Mouse (Mus musculus) hindbrain, embryonic 12.5 days (tissue): ENCODE data around the gene Runx2. TPM values are rescaled to one million over a fixed set of nuclear protein-coding genes. Genes with fewer than 3 reads are reported as not detected.

Experiments used
- ATAC-seq: fragments of 200-750 bp; cut with Nextera tagmentation; 2 replicates; pipeline ENCODE4 v1.8.0; 2017; ENCODE audit warnings: moderate TSS enrichment; ENCODE audit not compliant: low FRiP score
- H3K27ac ChIP-seq: fragments of 300-500 bp; sonication (generic); 2 replicates; pipeline ENCODE4 v1.5.1; 2016; ENCODE audit warnings: mild to moderate bottlenecking
- H3K27me3 ChIP-seq: fragments of 300-500 bp; sonication (generic); 2 replicates; pipeline ENCODE4 v1.6.1; 2016; ENCODE audit warnings: mild to moderate bottlenecking
- H3K36me3 ChIP-seq: fragments of 300-500 bp; sonication (generic); 2 replicates; pipeline ENCODE4 v1.6.1; 2016; ENCODE audit warnings: mild to moderate bottlenecking
- H3K4me1 ChIP-seq: fragments of 300-500 bp; sonication (generic); 2 replicates; pipeline ENCODE4 v1.6.1; 2016
- H3K4me2 ChIP-seq: fragments of 300-500 bp; sonication (generic); replicated peaks from 2 replicates; pipeline ENCODE4 v1.6.1; 2016; ENCODE audit warnings: mild to moderate bottlenecking
- H3K4me3 ChIP-seq: fragments of 300-500 bp; sonication (generic); 2 replicates; pipeline ENCODE4 v1.5.1; 2016; ENCODE audit warnings: mild to moderate bottlenecking
- H3K9ac ChIP-seq: fragments of 300-500 bp; sonication (generic); 2 replicates; pipeline ENCODE4 v1.6.1; 2016; ENCODE audit warnings: mild to moderate bottlenecking, moderate library complexity
- H3K9me3 ChIP-seq: fragments of 300-500 bp; sonication (generic); replicated peaks from 2 replicates; pipeline ENCODE4 v1.6.1; 2016; ENCODE audit warnings: mild to moderate bottlenecking
- whole genome bisulfite sequencing: fragments of 180-500 bp; shearing (Covaris S2); methylation state at CpG from one replicate; pipeline ENCODE4 v1.1.7; 2016; 5-methylcytosine and 5-hydroxymethylcytosine counted together
- polyA plus RNA-seq: library from polyadenylated mRNA; unstranded; fragments of >200 nt; fragmentation: Nextera tagmentation; extraction: Ambion mirVana; gene quantifications from 2 replicates; pipeline ENCODE4 v1.2.1, GENCODE M21; 2016

Runx2 gene
- polyA plus RNA-seq, 1 experiment from 2014 or later, result 4.6 TPM

- 94% methylated on average over 8 of the region's 8 CpGs for WGBS
- Histone ChIP-seq H3K4me1 (no peaks in the 10 kb centered on the region), H3K27ac (no peak overlapping the region), H3K27me3 (peaks cover 7% of the 10 kb centered on the region), H3K4me2 (no peak overlapping the region), H3K9me3 (no peaks in the 10 kb centered on the region), H3K9ac (no peak overlapping the region), H3K4me3 (no peak overlapping the region), H3K36me3 (no peaks in the 10 kb centered on the region)
- ATAC-seq, result no peak
Observed at GRCm38 (mm10) chr17:44745378-44745777, 69.2 kb downstream of the Runx2 start.

- no peaks in the 10 kb centered on the region for H3K36me3 ChIP-seq
- H3K27ac ChIP-seq, result no peak overlapping the region
- H3K9ac ChIP-seq, result no peak overlapping the region
- H3K4me3 ChIP-seq, result no peak overlapping the region
- 60% methylated on average over 3 of the region's 3 CpGs for WGBS
- no peak overlapping the region for H3K4me2 ChIP-seq
- H3K9me3 ChIP-seq, result no peaks in the 10 kb centered on the region
- H3K4me1 ChIP-seq, result no peaks in the 10 kb centered on the region
- no peak for ATAC-seq
- H3K27me3 ChIP-seq, result peaks cover 22% of the 10 kb centered on the region
Observed at GRCm38 (mm10) chr17:44743780-44744179, 70.8 kb downstream of the Runx2 start.

- H3K9me3 ChIP-seq, result no peaks in the 10 kb centered on the region
- H3K4me1 ChIP-seq, result peaks cover 10% of the 10 kb centered on the region
- no peak overlapping the region for H3K4me2 ChIP-seq
- no peak for ATAC-seq
- H3K27ac ChIP-seq, result no peak overlapping the region
- 85% methylated on average over 9 of the region's 9 CpGs for WGBS
- no peaks in the 10 kb centered on the region for H3K36me3 ChIP-seq
- H3K4me3 ChIP-seq, result no peak overlapping the region
- H3K27me3 ChIP-seq, result peaks cover 37% of the 10 kb centered on the region
- H3K9ac ChIP-seq, result no peak overlapping the region
Observed at GRCm38 (mm10) chr17:44742246-44742645, 72.4 kb downstream of the Runx2 start.

GRCm38 (mm10) chr17:44738121-44738637 is 76.4 kb downstream of the Runx2 start:
- H3K36me3 ChIP-seq, result no peaks in the 10 kb centered on the region
- H3K9ac ChIP-seq, result no peak overlapping the region
- H3K27ac ChIP-seq, result no peak overlapping the region
- peak overlapping the region; percentile 13 for H3K4me3 ChIP-seq
- 1% methylated on average over 17 of the region's 22 CpGs for WGBS
- peaks cover 30% of the 10 kb centered on the region for H3K4me1 ChIP-seq
- no peak for ATAC-seq
- no peaks in the 10 kb centered on the region for H3K9me3 ChIP-seq
- peaks cover 66% of the 10 kb centered on the region for H3K27me3 ChIP-seq
- peak overlapping the region; percentile 33 for H3K4me2 ChIP-seq

- H3K4me3 ChIP-seq, result peak overlapping the region; percentile 13
- H3K27ac ChIP-seq, result no peak overlapping the region
- no peak for ATAC-seq
- H3K9ac ChIP-seq, result no peak overlapping the region
- H3K27me3 ChIP-seq, result peaks cover 68% of the 10 kb centered on the region
- H3K9me3 ChIP-seq, result no peaks in the 10 kb centered on the region
- H3K4me2 ChIP-seq, result peak overlapping the region; percentile 33
- H3K36me3 ChIP-seq, result no peaks in the 10 kb centered on the region
- peaks cover 30% of the 10 kb centered on the region for H3K4me1 ChIP-seq
- WGBS, result under 1% methylated on average over 33 of the region's 33 CpGs
Observed at GRCm38 (mm10) chr17:44737275-44738120, 77.1 kb downstream of the Runx2 start.

- Histone ChIP-seq H3K27me3 (peaks cover 75% of the 10 kb centered on the region), H3K27ac (peak overlapping the region; percentile 18; the same call in 1 of the 2 replicates), H3K36me3 (no peaks in the 10 kb centered on the region), H3K4me2 (peak overlapping the region; percentile 89), H3K9ac (peak overlapping the region; percentile 67), H3K4me1 (peaks cover 30% of the 10 kb centered on the region), H3K4me3 (peak overlapping the region; percentile 64), H3K9me3 (no peaks in the 10 kb centered on the region)
- peak; percentile 83 for ATAC-seq
- under 1% methylated on average over 60 of the region's 73 CpGs for WGBS
Observed at GRCm38 (mm10) chr17:44735991-44736561, 78.5 kb downstream of the Runx2 start.

- peak overlapping the region; percentile 64 for H3K4me3 ChIP-seq
- H3K4me2 ChIP-seq, result peak overlapping the region; percentile 89
- H3K27me3 ChIP-seq, result peaks cover 70% of the 10 kb centered on the region
- peak overlapping the region; percentile 18; the same call in 1 of the 2 replicates for H3K27ac ChIP-seq
- no peaks in the 10 kb centered on the region for H3K36me3 ChIP-seq
- under 1% methylated on average over 47 of the region's 64 CpGs for WGBS
- ATAC-seq, result peak; percentile 39
- peak overlapping the region; percentile 67 for H3K9ac ChIP-seq
- H3K4me1 ChIP-seq, result peaks cover 30% of the 10 kb centered on the region
- no peaks in the 10 kb centered on the region for H3K9me3 ChIP-seq
Observed at GRCm38 (mm10) chr17:44735223-44735990, 79.2 kb downstream of the Runx2 start.

GRCm38 (mm10) chr17:44734501-44735222 is 79.9 kb downstream of the Runx2 start:
- peak overlapping the region; percentile 64 for H3K4me3 ChIP-seq
- peak overlapping the region; percentile 67 for H3K9ac ChIP-seq
- no peaks in the 10 kb centered on the region for H3K9me3 ChIP-seq
- WGBS, result under 1% methylated on average over 48 of the region's 48 CpGs
- H3K27me3 ChIP-seq, result peaks cover 66% of the 10 kb centered on the region
- peak overlapping the region; percentile 89 for H3K4me2 ChIP-seq
- H3K27ac ChIP-seq, result no peak overlapping the region
- no peaks in the 10 kb centered on the region for H3K36me3 ChIP-seq
- peaks cover 30% of the 10 kb centered on the region for H3K4me1 ChIP-seq
- ATAC-seq, result 0 out of 2 replicates have a peak, but pooled peaks have one; percentile 10

GRCm38 (mm10) chr17:44733544-44734310 is 80.9 kb downstream of the Runx2 start:
- Histone ChIP-seq H3K9ac (peak overlapping the region; percentile 67), H3K4me3 (peak overlapping the region; percentile 64), H3K4me2 (peak overlapping the region; percentile 89), H3K9me3 (no peaks in the 10 kb centered on the region), H3K27me3 (peaks cover 58% of the 10 kb centered on the region), H3K4me1 (peaks cover 30% of the 10 kb centered on the region), H3K27ac (no peak overlapping the region), H3K36me3 (no peaks in the 10 kb centered on the region)
- no peak for ATAC-seq
- 1% methylated on average over 23 of the region's 23 CpGs for WGBS

- H3K4me1 ChIP-seq, result no peaks in the 10 kb centered on the region
- no peak overlapping the region for H3K4me2 ChIP-seq
- no peaks in the 10 kb centered on the region for H3K9me3 ChIP-seq
- no peak overlapping the region for H3K9ac ChIP-seq
- H3K36me3 ChIP-seq, result no peaks in the 10 kb centered on the region
- H3K27me3 ChIP-seq, result peaks cover 25% of the 10 kb centered on the region
- no peak overlapping the region for H3K27ac ChIP-seq
- no peak overlapping the region for H3K4me3 ChIP-seq
- no peak for ATAC-seq
- WGBS, result 60% methylated on average over 2 of the region's 2 CpGs
Observed at GRCm38 (mm10) chr17:44728464-44728863, 86.1 kb downstream of the Runx2 start.

GRCm38 (mm10) chr17:44727675-44728074 is 86.9 kb downstream of the Runx2 start:
- no peaks in the 10 kb centered on the region for H3K36me3 ChIP-seq
- peaks cover 22% of the 10 kb centered on the region for H3K27me3 ChIP-seq
- H3K4me3 ChIP-seq, result no peak overlapping the region
- H3K9me3 ChIP-seq, result no peaks in the 10 kb centered on the region
- H3K27ac ChIP-seq, result no peak overlapping the region
- no peak overlapping the region for H3K4me2 ChIP-seq
- H3K4me1 ChIP-seq, result no peaks in the 10 kb centered on the region
- H3K9ac ChIP-seq, result no peak overlapping the region
- ATAC-seq, result no peak
